Mouse (Mus musculus) CD4-positive helper T cell, adult 2 months (primary cell): ENCODE results near the gene C530008M17Rik.

Experiments used
- DNase-seq: peaks from one replicate; pipeline ENCODE4 v3.0.0-alpha.2; 2012; ENCODE audit warnings: low read depth, missing footprints, low spot score

C530008M17Rik gene

DNA sequence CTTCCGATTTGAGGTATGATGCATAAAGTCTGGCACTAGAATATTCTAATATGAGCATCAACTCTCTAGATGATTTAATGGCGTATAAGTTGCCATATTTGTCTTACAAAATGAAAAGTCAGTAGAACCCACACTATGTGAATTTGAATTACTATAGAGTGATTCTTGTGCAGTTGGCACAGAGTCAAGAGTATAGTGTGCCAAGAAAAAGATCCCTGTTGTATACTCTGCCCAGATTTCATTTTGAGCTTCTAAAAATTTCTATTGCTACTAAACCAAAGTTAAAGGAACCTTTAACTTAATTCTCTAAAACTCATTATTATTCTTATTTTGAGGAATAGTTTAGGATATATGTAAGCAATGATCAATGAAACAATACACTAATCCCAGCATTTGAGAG, at the start of gene C530008M17Rik:
C530008M17Rik (plus strand) TSS at position 301 of the 400 bp plus-strand sequence.
- no peak for DNase-seq

DNA sequence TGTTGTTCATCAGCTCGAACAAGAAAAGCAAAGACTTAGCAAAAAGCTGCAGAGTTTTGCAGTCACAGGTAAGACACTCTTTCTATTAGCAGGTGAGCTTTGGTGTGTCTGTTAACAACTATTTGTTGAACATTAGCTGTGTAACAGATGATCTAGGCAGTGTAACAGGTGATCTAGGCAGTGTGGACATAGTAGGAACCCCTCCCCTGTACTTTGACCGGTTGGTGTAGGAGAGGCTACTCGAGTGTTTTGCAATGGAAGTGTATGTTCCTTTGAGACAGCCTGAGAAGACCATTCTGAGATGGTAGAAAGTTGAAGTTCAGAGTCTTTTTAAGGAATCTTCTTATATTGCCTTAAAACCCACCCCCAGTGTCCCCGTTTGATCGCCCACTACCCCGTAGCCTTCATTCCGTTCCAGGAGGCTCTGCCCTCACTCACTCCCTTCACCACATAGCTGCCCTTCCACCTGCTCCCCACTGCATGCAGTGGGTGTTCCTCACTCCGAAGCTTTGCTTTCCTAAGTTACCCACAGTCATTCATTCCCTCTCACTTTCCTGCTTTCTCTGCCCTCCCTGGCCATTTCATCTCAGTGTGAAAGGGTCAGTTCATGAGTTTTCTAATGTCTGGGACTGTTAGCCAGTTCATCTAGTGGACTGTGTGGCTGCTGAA, 46.5 kb upstream of the C530008M17Rik start:
- DNase-seq, result no peak

DNA sequence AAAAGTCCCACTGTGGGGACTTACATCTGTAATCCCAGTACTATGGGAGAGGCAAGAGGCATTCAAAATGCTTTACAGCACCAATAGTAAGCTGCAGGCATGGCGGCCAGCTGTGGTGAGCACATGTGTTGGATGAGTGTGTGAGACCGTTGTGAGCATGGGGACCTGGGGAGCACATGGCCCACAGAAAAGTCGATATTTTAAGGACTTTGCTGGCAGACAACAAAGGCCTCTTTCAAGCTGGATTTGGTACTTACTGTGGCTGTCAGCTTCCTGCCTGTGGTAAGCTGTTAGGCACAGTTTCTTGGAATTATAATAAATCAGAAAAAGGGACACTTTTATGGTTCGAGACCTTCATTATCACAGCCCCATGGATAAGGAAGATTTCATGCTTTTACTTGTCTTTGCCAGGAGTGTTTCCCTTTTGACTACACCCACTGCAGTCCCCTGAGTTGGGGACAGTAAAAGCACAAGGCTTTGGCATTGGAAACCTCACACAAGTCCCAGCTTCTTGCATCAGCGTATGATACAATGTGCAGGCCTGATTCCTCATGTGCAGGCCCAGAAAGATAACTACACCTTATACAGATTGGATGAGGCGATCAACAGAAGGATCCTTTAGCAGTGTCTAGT, 43.3 kb upstream of the C530008M17Rik start:
- DNase-seq, result no peak

DNA sequence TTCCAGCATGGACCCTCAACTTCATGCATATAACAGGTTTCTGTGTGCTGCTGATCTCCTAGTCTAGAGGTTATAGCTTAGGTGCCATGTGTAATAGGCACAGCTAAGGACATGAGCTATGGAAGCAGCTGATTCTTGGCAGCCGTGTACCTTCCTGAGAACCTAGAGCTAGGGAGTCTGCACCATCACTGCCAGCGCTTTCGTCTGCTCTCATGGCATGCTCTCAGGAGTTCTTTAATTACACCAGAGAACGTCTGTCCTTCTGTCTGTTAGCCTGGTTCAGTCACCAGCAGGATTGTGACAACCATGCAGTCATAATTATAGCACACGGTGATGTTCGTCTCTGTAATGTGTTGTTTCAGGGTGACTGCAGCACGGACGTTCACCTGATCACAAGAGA, 41.0 kb upstream of the C530008M17Rik start:
- no peak for DNase-seq

DNA sequence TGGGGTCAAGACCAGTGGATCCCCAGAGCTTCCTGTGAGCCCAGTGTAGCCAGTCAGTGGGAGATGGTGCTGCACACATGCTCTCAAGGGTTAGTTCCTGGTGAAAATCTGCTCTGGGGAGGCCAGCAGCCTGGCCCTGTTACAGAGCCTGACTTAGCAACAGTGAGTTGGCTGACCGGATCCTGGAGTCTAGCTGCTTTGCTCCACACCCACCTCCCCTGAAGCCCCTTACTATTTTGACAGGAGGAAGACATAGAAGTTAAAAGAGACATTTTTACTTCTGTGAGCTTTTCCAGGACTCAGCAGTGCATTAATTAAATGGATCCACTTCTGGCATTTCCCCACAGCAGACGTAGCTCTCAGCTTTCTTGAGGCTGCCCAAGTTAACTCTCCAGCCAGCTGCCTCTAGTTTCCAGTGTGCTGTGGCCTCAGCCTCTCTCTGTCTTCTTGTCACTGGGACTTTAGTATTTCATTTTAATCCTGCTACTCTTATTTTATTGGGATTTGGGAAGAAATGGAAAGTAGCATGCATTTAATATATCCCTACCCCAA, 40.0 kb upstream of the C530008M17Rik start:
- DNase-seq, result no peak

DNA sequence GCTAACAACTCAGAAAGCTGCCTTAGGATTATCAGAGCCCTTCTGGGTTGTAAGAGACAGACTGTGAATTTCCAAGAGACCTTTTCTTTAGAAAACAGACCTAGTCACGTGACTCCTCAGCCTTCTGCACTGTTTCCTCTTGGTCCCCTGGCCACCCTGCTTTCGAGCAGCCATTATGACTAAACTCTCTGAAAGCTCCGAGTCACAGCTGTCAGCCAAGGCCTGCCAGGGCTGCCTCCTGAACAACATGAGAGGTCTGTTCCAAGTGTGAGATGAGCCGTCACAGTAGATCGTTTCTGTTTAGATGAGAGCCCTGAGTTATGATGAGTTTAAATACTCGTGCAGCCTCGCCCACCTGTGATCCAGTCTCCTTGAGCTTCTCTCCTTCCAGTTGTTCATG, 37.6 kb upstream of the C530008M17Rik start:
- no peak for DNase-seq

DNA sequence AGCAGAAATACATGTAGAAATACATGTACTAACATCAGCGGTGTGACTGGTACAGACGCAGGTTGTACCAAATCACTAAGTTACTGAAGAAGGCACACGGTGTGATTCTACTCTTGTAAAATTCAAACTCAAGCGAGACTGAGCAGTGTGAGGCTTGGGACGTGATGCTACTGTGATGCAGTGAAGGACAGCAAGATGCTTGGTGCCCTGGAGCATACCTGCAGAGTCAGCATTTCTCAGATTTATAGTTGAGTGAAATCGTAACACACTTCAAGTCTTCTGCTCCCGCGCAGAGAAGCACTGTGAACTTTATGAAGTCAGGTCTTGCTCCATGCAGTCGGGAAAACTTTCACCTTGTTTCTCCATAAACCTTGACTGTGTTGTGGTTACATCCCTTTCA, 32.6 kb upstream of the C530008M17Rik start:
- DNase-seq, result no peak

DNA sequence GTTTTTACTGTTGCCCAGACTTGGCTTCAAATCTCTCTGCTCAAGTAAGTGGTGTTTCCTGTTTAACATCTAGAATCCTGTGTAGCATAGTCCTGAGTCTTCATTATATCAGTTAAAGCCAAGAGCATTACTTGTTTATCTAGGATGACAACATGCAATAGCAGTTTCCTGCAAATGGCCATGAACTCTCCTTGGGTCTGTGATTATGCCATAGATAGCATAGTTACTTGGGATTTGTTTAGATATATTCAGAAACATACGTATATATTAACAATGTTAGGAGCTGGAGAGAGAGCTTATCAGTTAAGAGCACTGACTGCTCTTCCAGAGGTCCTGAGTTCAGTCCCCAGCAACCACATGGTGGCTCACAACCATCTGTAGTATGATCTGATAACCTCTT, 28.5 kb upstream of the C530008M17Rik start:
- no peak for DNase-seq

DNA sequence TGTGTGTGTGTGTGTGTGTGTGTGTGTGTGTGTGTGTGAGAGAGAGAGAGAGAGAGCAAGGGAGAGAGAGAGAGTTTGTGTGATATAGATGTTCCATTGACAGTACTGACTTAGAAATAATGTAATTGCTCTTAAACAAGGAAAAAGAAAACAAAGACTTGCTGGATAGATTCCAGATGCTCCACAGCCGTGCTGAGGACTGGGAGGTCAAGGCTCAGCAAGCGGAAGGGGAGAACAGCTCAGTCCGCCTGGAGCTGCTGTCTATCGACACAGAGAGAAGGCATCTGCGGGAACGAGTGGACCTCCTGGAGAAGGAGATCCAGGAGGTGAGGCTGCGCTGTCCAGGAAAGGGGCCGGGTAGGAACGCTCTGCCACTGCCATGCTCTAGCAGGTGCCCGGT, 22.3 kb upstream of the C530008M17Rik start:
- DNase-seq, result no peak

DNA sequence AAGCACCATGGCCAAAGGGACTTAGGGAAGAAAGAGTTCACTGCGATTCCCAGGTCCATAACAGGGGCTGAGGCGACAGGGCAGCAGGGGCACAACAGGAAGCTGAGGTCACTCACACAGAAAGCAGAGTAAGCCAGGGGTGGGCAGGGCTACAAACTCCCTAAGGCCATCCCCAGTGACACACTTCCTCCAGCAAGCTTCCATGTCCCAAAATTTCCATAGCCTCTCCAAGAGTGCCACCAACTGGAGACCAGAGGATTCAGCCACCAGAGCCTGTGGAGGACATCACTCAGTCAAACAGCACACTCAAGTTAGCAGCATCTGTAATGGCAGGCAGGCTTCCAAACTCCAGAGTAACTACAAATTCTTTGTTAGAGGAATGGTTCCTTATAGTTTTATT, 20.7 kb upstream of the C530008M17Rik start:
- no peak for DNase-seq

DNA sequence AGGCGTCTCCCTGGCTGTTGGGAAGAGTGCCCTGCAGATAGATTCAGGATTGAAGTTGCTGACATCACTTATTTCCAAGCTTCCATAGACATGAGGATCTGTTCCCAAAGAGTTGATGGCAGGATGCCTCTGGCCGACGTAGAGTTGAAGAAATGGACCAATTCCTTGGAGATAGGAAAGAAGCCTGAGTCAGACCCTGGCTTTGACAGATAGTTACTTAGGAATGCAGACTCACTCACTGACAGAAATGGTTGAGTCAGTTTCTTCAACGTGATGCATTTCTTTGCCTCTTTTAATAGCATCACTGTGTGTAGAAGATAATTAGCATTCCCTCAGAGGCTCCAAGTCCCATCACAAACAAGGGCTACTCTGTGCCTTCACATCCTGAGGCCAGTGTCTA, 14.2 kb upstream of the C530008M17Rik start:
- no peak for DNase-seq

DNA sequence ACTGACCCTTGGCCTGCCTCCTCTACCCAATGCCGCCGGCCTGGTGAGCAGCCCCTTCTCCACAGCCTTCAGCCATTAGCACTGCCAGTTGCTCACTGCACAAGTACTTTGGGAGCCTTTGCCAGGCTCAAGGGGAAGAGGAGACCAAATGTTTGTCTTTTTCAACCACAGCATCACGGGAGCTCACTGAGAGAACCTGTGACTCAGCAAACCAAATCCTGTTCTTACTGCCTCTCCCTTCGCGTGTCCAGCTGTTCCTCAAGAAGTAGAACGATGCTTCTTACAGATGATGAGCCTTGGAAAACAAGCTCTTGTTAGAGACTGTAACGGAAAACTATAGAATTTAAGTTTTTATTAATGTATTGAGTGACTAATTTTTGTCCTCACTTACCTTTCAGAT, 12.1 kb upstream of the C530008M17Rik start:
- DNase-seq, result no peak

DNA sequence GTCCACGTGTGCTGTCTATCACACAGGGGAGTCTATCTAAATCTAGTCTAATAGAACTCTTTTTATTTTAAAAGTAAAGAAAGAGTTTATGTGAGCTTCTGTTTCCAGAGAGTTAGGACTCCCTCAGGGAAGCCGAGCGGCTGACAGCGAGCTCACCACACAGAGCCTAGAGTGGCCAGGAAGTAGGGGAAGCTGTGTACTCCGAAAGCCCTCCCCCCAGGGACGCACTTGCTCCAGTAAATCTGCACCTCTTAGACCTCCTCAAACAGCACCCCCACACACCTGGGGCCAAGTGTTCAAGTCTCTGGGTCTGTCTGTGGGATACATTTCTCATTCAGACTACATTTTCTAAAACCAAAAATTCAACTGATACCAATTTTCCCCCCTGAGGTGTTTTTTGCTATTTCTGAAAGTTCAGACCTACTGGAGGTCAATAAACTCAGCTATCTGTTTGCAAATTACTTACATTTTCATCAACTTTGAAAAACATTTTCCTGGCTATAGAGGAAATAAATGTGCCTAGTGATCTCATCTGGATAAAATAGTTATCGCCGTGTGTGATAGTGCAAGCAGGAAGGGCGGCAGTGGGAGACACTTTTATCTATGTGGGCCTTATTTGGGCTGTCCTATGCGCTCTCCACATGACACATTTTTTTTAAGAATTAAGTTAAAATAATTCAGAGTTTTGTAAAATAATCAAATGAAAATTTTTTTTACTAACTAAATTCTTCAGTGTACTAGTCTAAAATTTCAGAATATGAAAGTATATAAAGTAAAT, 11.0 kb upstream of the C530008M17Rik start:
- DNase-seq, result no peak

DNA sequence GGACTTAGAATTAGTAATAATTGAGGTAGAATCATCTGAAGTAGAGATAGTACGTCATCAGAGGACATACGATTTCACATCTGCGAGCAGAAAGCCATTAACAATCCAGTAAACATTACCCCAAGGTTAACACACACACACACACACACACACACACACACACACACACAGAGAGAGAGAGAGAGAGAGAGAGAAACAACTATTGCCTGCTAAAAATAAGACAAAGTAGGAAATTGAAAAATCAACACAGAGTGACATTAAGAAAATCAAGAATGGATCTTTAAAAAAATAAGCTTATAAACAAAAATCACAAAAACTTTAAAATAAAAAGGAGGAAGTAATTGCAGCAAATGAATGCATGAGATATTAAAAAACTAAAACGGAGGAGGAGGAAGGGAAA, 6.4 kb upstream of the C530008M17Rik start:
- DNase-seq, result no peak

DNA sequence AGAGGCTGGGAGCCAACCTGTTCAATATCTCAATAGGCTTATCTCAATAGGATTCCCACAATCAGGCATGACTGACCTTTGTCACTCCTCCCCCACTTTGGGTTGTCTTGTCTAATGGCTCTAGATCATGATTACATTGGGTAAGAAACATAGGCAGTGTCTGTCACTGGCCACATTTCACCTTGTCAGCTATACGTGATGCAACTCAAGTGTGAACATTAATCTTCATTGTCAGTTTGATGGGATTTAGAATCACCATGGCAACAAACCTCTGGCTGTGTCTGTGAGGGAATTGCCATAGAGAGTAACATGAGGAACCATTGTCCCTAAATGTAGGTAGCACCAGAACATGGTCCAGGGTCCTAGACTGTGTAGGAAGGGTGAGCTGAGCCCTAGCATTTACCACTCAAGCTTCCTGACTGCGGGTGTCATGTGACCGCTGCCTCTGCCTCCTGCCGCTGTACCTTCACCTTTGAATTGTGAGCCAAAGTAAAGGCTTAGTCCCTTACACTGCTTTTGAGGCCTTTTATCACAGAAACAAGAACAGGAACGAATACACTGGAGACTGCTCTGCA, 5.1 kb upstream of the C530008M17Rik start:
- DNase-seq, result no peak

DNA sequence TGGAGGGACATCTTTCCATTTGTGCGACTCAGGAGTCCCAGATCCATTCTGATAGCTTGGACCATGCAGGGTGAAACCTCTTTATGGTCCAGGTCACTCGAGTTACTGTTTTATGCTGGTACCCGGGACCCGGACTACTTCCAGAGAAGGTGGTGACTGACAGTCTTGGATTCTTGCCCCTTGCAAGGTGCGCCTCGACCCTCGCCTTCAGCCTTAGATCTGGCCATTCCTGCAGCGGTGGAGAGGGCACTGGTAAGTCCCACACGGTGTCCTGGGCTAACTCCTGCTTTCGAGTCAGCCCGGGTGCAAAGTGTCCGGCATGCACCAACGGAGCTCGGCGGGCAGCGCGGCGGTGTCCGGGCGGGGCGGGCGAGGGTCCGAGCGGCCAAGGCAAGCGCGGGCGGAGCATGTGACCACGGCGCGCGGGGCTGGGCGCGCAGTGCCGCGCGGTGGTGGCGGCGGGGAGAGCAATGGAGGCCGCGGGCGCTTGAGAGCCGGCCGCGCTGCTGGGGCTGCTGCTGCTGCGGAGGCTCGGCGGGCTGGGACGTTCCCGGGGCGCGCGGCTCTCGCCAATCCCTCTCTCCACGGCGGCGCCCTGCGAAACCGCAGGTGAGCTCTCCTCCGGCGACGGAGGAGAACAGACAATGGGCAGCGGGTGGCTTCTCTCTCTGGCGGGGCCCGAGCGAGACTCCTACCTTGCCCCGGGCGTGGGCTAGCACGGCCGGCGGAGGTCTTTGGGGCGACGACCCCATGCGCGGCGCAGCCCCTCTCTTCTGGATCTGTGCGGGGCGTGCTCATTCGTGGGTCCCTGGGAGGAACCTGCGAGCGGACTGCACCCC, 1.2 kb downstream of the C530008M17Rik start:
- DNase-seq, result peak; percentile 19

DNA sequence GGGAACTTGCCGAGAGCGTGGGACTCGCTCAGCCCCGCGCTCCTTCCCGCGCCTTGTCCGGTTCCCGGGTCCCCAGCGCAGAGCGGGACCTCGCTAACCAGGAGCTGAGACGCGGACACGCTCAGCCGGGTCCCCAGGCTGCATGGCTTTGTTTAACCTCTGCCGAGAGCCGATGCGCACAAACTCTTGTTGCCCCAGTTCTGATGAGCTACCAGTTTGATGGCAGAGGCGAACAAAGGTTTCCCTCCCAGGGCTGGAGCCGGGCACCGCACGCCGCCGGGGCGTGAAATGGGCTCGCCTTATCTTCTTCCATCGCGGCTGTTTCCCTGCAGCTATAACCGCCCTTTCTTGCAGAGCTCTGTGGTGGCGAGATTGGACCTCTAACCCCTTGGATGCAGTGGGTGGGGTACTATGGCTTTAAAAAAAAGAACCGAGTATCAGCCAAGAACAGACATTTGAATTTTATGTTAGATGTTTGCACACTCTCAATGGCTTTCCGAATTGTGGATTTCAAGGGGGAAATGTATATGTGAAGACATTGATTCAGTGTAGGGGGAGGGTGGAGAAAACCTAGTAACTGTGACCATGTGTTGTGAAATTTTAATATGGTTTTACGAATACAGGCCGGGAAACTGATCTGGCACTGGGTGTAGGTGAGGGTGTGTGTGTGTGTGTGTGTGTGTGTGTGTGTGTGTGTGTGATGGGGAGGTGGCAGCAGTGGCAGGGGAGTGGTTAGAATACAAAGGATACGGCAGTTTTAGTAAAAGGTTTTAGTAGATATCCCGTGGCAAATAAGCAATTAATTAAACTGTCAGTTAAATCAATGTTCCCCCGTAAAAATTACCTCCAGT, 2.0 kb downstream of the C530008M17Rik start:
- DNase-seq, result no peak

DNA sequence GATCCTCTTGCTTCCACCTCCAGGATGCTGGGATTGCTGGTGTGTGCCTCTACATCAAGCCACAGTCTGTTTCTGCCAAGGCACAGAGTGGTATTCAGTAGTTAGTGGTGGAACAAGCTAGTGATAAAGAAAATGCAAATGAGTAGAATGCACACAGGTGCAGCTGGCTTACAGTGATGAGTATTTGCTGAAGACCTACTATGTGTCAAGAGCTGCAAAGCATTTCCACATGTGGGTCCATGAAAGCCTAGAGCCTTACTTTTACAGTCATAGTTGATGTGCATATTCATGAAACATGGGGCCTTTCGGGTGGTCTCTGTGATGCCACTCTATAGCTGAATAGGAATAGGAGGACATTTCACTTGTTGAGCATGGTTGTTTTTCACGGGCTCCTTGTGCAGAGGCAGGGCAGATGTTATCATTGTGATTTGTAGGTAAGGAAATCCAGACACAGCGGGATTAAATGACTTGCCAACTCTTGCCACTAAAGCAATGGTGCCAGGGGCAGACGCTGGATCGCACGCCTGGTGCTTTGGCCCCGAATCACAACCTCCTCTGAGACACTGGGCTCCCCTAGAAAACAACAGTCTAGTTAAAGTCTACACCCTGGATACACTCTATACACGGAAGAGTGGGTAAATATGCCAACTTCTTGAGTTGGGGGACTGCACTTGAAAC, 3.8 kb downstream of the C530008M17Rik start:
- no peak for DNase-seq

DNA sequence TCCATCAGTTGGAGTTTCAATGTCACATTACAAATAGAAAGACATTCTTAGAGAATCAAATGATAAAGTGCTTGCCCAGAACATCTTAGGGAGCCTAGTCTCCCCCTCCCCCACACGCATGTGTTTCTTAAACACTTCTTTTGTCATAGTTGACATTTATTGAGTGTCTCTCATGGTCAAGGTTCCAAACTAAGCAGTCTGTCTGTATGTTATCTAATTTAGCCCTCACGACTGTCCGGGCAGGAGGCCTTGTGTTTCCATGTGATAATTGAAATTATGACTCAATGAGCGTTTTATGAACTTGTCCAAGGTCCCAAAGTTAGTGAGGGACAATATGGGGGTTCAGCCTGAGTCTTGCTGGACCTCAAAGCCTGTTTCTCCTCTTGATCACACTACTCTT, 5.0 kb downstream of the C530008M17Rik start:
- no peak for DNase-seq

DNA sequence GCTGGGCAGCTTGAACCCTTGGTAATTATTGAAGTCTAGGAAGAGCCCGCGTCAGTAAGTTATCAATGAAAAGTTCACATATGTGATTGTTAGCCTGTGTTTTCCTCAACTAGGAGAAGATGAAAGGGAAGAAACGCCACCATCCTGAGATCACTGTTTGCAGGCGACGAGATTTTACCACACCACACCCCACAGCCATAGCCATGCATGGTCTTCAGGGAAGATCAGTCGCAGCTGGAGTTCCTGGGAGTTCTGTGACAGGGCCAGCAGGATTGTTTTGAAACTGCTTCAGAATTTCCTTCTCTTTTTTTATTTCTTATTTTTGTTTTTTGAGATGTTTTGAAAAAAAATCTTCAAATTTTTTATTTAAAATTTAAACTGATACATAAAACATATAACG, 8.6 kb downstream of the C530008M17Rik start:
- no peak for DNase-seq
